Mouse (Mus musculus): ENCODE data around the gene Isoc2a.
A peak's percentile ranks its signal among the peaks of the same experiment; 100 is the strongest.
"Not testable (repeated sequence)": the region's sequence is repeated elsewhere in the genome, so short reads cannot be mapped to it uniquely, and the experiment has no call there.

Isoc2a gene

DNA sequence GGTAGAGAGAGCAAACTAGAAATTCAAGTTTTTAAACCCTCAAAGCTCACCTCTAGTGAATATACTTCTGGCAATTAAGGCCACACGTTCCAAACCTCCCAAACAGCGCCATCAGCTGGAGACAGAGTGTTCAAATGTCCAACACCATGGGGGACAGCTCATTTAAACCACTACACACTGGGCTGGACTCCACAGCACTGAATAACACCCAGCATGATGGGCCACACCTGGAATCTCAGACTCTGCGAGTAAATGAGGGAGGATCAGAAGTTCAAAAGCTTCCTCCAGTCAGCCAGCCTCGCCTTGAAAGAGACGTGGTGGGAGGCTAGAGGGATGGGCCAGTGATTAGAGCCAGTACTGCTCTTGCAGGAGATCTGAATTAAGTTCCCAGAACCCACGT lies 6.8 kb upstream of the Isoc2a start, which contains the start of gene Isoc2b:
Gene Isoc2b (minus strand): TSS at position 126 of the 400 bp plus-strand sequence.
- Histone ChIP-seq H3K4me3 (replicated peaks; ENCODE audit: low read length) (no peak within 1 kb of the TSS), H3K9me3 (ENCODE audit: low read length) (no peaks in the 10 kb centered on the region; the same call in 1 of the 2 replicates), H3K4me1 (replicated peaks; ENCODE audit: low read depth, low read length) (peaks cover 62% of the 10 kb centered on the region), H3K36me3 (ENCODE audit: insufficient read depth, low read length) (no peaks in the 10 kb centered on the region), H3K27me3 (ENCODE audit: insufficient read depth, low read length) (no peaks in the 10 kb centered on the region)
- TF ChIP-seq CTCF (conservative IDR thresholded peaks at IDR 0.05; ENCODE audit: low read length) (peak; percentile 32), NANOG (IDR thresholded peaks at IDR 0.05; ENCODE audit: borderline replicate concordance, low read length) (0 out of 2 replicates have a peak, but pooled peaks have one; percentile 42), POU5F1 (IDR thresholded peaks at IDR 0.05; ENCODE audit: borderline replicate concordance, low read length) (no peak)

DNA sequence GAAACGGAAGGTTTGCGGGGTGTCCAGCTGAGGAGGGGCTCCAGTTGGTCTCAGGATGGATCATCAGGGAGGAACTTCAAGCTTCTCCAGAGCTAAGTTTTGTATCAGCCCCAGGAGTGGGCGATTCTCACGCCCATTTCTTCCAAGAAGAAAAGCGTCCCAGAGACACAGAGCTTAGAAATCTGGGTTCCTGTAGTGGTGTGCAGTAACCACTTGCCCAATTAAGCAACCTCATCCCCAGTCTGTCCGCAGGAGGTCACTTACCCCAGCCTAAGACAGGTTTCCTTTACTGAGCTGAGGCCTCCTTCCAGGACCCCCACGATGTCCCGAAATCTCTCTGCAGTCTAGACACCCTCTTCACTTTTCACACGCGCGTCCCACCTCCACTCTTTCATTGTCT lies 273 bp downstream of the Isoc2a start:
- no peak for TF ChIP-seq CTCF (conservative IDR thresholded peaks at IDR 0.05; ENCODE audit: low read length)
- TF ChIP-seq NANOG (IDR thresholded peaks at IDR 0.05; ENCODE audit: borderline replicate concordance, low read length) = no peak
- TF ChIP-seq POU5F1 (IDR thresholded peaks at IDR 0.05; ENCODE audit: borderline replicate concordance, low read length) = no peak
- H3K27me3 ChIP-seq (ENCODE audit: insufficient read depth, low read length) = no peaks in the 10 kb centered on the region
- H3K36me3 ChIP-seq (ENCODE audit: insufficient read depth, low read length) = peaks cover 5% of the 10 kb centered on the region
- H3K4me1 ChIP-seq (replicated peaks; ENCODE audit: low read depth, low read length) = peaks cover 42% of the 10 kb centered on the region
- H3K4me3 ChIP-seq (replicated peaks; ENCODE audit: low read length) = peak overlapping the region; percentile 90
- H3K9me3 ChIP-seq (ENCODE audit: low read length) = peaks cover 10% of the 10 kb centered on the region

DNA sequence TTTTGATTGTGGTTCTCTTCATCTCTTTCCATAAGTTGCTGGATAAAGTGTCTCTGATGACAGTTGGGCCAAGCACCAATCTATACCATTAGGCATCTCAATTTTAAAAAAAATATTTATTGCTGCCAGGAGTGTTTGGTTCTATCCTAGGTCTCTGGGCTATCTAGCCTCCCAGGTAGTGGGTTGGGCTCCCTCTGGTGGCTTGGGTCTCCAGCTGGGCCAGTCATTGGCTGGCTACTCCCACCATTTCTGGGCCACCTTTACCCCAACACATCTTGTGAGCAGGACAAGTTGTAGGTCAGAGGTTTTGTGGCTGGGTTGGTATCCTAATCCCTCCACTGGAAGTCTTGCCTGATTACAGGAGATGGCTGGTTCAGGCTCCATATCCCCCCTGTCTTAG lies 1.2 kb downstream of the Isoc2a start:
- Histone ChIP-seq H3K4me1 (replicated peaks; ENCODE audit: low read depth, low read length) (peaks cover 40% of the 10 kb centered on the region), H3K27me3 (ENCODE audit: insufficient read depth, low read length) (no peaks in the 10 kb centered on the region), H3K9me3 (ENCODE audit: low read length) (peaks cover 15% of the 10 kb centered on the region), H3K4me3 (replicated peaks; ENCODE audit: low read length) (peak overlapping the region; percentile 90), H3K36me3 (ENCODE audit: insufficient read depth, low read length) (peaks cover 15% of the 10 kb centered on the region)
- TF ChIP-seq NANOG (IDR thresholded peaks at IDR 0.05; ENCODE audit: borderline replicate concordance, low read length) (no peak), CTCF (conservative IDR thresholded peaks at IDR 0.05; ENCODE audit: low read length) (peak; percentile 10; the same call in 1 of the 2 replicates)

DNA sequence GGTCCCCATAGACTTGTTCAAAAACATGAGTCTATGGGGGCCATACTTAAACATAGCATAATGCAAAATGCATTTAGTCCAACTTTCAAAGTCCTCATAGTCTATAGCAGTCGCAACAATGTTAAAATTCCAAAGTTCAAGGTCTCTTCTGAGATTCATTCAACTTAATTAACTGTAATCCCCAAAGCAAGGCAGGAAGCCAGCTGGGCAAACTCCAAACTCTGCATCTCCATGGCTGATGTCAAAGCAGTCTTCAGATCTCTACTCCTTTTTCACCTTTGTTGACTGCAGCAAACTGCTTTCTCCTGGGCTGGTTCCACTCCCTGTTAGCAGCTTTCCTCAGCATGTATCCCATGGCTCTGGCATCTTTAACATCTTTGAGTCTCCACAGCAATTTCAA lies 2.1 kb downstream of the Isoc2a start:
- peaks cover 15% of the 10 kb centered on the region for H3K36me3 ChIP-seq (ENCODE audit: insufficient read depth, low read length)
- H3K9me3 ChIP-seq (ENCODE audit: low read length) = peaks cover 15% of the 10 kb centered on the region
- H3K4me3 ChIP-seq (replicated peaks; ENCODE audit: low read length); H3K27me3 ChIP-seq (ENCODE audit: insufficient read depth, low read length): not testable (repeated sequence)
- peaks cover 40% of the 10 kb centered on the region for H3K4me1 ChIP-seq (replicated peaks; ENCODE audit: low read depth, low read length)

DNA sequence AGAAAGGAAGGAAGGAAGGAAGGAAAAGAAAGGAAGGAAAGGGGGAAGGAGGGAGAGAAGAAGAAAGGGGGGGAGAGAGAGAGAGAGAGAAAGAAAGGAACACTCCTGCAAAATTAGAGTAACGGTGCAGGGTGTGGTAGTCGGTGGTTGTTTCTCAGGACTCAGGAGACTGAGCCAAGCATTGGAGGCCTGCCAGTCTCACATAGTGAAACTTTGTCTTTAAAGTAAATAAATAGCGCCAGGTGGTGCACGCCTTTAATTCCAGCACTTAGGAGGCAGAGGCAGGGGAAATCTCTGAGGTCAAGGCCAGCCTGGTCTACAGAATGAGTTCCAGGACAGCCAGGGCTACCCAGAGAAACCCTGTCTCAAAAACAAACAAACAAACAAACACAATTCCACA lies 9.7 kb downstream of the Isoc2a start:
- Histone ChIP-seq H3K36me3 (ENCODE audit: insufficient read depth, low read length) (peaks cover 55% of the 10 kb centered on the region), H3K4me3 (replicated peaks; ENCODE audit: low read length) (no peak overlapping the region), H3K4me1 (replicated peaks; ENCODE audit: low read depth, low read length) (peaks cover 46% of the 10 kb centered on the region), H3K27me3 (ENCODE audit: insufficient read depth, low read length) (no peaks in the 10 kb centered on the region), H3K9me3 (ENCODE audit: low read length) (peaks cover 11% of the 10 kb centered on the region)
- TF ChIP-seq CTCF (conservative IDR thresholded peaks at IDR 0.05; ENCODE audit: low read length) = no peak
- TF ChIP-seq NANOG (IDR thresholded peaks at IDR 0.05; ENCODE audit: borderline replicate concordance, low read length) = no peak
- TF ChIP-seq POU5F1 (IDR thresholded peaks at IDR 0.05; ENCODE audit: borderline replicate concordance, low read length) = no peak

DNA sequence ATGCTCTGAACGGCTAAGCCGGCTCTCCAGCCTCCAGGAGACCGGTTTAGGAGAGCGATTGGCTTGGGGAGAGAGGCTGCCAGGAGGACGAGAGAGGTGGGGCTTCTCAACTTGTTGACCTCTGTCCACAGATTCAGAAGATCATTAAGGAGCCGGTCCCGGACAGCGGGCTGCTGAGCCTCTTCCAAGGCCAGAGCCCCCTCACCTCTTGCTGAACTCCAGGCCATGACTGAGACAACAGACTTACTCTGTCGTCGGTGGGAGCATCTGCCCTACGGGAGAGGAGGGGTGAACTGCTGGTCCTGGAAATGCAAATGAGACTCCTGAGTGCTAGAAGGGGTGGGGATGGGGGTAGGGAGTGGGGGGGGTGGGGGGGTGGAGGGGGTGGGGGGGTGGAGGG lies 18.2 kb downstream of the Isoc2a start:
- peaks cover 31% of the 10 kb centered on the region for H3K36me3 ChIP-seq (ENCODE audit: insufficient read depth, low read length)
- TF ChIP-seq POU5F1 (IDR thresholded peaks at IDR 0.05; ENCODE audit: borderline replicate concordance, low read length) = no peak
- no peak for TF ChIP-seq CTCF (conservative IDR thresholded peaks at IDR 0.05; ENCODE audit: low read length)
- TF ChIP-seq NANOG (IDR thresholded peaks at IDR 0.05; ENCODE audit: borderline replicate concordance, low read length) = no peak
- H3K4me3 ChIP-seq (replicated peaks; ENCODE audit: low read length) = peak overlapping the region; percentile 45
- no peaks in the 10 kb centered on the region for H3K9me3 ChIP-seq (ENCODE audit: low read length)
- H3K27me3 ChIP-seq (ENCODE audit: insufficient read depth, low read length) = no peaks in the 10 kb centered on the region
- H3K4me1 ChIP-seq (replicated peaks; ENCODE audit: low read depth, low read length) = peaks cover 78% of the 10 kb centered on the region

DNA sequence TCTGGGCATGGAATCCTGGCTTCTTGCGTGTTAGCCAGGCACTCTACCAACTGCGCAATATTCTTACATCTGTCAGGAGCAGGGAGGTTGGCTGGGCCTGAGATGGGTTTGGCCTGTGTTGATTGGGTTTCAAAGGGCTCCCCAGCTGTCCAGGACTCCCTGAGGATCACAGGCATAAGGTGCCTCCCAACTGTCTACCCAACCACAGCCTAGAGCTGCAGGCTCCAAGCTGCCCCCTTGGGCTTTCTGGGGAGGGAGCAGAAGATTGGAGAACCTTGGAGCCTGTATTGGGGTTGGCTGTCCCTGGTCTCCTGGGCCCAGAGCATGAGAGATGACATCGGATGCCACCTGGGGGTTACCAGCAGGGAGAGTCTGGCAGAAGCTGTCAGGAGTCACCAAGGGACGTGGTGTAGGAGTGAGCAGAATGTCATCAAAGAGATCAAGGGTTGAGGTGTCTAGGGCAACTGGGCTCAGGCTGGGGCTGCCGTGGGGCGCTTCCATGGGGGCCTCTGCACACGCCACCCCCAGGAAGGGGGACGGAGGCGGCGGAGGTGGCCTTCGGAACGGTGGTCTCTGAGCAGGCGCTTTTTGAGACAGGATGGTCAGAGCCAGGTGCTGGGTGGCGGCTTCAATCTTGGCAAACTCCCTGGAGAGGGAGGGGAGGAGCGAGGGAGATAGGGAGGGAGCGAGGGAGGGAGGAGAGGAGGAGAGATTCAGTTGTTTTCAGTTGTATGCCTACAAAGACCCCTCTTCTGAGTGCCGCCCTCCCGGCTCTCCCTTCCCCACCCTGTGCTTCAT lies 22.1 kb downstream of the Isoc2a start:
- TF ChIP-seq POU5F1 (IDR thresholded peaks at IDR 0.05; ENCODE audit: borderline replicate concordance, low read length) = no peak
- no peak for TF ChIP-seq NANOG (IDR thresholded peaks at IDR 0.05; ENCODE audit: borderline replicate concordance, low read length)
- TF ChIP-seq CTCF (conservative IDR thresholded peaks at IDR 0.05; ENCODE audit: low read length) = no peak
- peaks cover 85% of the 10 kb centered on the region for H3K4me1 ChIP-seq (replicated peaks; ENCODE audit: low read depth, low read length)

DNA sequence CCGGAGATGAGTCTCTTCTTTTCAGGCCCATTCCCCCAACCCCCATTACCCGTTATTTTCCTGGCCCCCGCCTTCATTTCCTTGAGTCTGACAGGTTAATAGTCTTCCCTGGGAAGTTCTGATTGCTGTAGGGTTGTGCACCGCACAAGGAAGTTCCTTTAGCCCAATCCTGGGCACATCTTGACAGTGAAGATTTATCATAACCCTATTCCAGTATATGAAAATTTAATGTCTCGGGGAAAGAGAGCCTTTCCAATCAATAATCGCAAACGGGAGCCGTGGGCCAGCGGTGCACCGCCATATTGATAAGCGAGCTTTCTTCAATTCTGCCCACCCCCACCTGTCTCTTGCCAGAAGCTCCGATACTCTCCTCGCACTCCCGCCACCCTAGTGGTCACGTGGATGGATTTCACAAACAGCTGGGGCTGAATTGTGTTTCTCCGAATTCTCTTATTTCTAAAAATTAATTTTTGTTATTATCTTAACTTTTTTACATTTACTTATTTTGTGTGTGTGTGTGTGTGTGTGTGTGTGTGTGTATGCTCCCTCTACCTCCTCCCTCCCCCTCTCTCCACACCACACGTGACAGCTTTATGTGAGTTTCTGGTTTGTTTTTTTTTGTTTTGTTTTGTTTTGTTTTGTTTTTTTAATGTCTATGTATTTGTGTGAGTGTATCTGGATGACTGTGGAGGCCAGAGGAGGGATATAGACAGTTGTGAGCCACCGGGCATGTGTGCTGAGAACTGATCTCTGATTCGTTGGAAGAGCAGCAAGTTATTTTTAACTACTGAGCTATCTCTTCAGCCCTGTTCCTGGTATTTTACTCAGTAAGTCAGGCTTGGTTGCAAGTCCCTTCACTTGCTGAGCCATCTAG lies 22.9 kb downstream of the Isoc2a start:
- no peaks in the 10 kb centered on the region for H3K9me3 ChIP-seq (ENCODE audit: low read length)

More for the DNA sequence above, 22.1 kb downstream of the Isoc2a start:
- peaks cover 18% of the 10 kb centered on the region for H3K36me3 ChIP-seq (ENCODE audit: insufficient read depth, low read length)
- no peaks in the 10 kb centered on the region for H3K27me3 ChIP-seq (ENCODE audit: insufficient read depth, low read length)
- peak overlapping the region; percentile 67 for H3K4me3 ChIP-seq (replicated peaks; ENCODE audit: low read length)
- no peaks in the 10 kb centered on the region for H3K9me3 ChIP-seq (ENCODE audit: low read length)

More for the DNA sequence above, 22.9 kb downstream of the Isoc2a start:
- TF ChIP-seq CTCF (conservative IDR thresholded peaks at IDR 0.05; ENCODE audit: low read length) (no peak), POU5F1 (IDR thresholded peaks at IDR 0.05; ENCODE audit: borderline replicate concordance, low read length) (no peak), NANOG (IDR thresholded peaks at IDR 0.05; ENCODE audit: borderline replicate concordance, low read length) (no peak)
- Histone ChIP-seq H3K4me1 (replicated peaks; ENCODE audit: low read depth, low read length) (peaks cover 80% of the 10 kb centered on the region), H3K36me3 (ENCODE audit: insufficient read depth, low read length) (peaks cover 24% of the 10 kb centered on the region), H3K27me3 (ENCODE audit: insufficient read depth, low read length) (no peaks in the 10 kb centered on the region), H3K4me3 (replicated peaks; ENCODE audit: low read length) (peak overlapping the region; percentile 67)
